Mouse (Mus musculus) monocyte, adult 2 months (primary cell): ENCODE data around the gene Pdcd11.

Source experiments
- DNase-seq, 2 experiments: peaks; one replicate each; pipeline ENCODE4 v3.0.0; 2022; ENCODE audit warnings: low spot score in 2 of 2, low read depth in 1 of 2

Pdcd11 gene

DNA sequence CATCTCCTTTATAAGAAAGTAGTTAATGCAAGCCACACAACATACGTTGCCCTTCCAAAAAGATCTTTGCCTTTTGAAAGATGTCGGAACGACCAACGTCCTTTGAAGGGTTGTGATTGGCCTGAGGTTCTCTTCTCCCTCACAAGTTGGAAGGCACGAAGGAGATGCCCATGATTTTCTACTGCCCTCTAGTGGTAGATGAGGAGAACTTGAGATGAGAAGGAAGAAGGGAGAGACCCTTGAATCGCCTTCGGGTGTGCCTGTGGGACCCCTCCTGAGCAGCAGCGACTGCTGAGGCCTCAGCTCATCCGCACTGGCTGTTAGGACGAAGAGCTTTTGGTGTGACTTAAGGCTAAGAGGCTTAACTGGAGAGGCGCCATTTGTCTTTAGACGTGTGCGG is 77.7 kb downstream of the Pdcd11 start:
- peak in 1 of 2 experiments; percentile 30 for DNase-seq

DNA sequence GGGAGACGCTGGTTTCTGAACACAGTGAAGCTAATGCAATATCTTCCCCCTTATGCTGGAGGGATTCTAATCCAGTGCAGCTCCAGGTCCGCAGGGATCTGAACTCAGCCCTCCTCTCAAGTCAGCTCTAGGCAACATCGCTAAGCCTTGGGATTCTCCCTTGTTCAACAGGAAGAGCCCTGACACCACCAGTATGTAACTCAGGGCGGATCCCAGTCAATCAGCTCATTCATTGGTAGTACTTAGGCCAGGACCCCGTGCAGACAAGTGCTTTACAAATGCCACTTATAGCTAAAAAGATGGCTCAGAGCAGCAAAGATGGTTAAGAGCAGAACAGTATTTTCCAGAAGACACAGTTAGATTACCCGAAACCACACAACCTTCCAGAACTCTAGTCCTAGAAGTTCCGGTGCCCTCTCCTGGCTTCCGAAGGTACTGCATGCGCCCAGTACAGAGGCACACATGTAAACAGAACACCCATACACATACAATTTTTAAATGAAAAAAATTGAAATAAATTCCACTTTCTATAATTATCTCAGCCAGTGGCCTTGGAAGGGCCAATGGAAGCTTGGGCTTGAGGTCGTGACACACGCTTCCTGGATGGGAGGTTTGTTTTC is 78.3 kb downstream of the Pdcd11 start:
- DNase-seq = peak; percentile 38 to 78

DNA sequence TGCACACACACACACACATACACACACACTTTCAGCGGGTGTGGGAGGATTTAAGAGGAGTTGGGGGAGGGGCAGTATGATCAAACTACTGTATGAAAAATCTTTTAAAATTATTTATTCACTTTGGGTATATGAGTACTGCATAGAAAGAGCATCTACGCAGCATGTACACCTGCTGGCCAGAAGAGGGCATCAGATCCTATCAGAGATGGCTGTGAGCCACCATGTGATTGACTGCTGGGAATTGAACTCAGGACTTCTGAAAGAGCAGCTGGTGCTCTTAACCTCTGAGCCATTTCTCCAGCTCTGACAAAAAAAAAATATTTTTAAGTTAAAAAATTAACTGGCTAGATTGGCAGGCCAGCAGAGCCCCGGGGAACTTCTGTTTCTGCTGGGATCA is 83.9 kb downstream of the Pdcd11 start:
- no peak for DNase-seq

DNA sequence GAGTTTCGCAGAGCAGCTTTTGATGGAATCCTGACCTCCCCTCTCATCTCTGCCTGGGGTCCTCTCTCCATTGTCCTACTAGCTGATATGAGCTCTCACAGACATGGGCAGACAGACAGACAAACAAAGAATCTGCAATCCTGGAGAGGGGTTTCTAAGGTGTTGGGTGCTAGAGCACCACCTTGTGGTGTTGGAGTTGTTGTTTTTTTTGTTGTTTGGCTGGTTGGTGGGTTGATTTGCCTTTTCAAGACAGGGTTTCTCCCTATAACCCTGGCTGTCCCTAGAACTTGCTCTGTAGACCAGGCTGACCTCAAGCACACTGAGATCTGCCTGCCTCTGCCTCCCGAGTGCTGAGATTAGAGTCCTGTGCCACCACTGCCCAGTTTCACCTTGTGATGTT is 84.9 kb downstream of the Pdcd11 start:
- DNase-seq = no peak

DNA sequence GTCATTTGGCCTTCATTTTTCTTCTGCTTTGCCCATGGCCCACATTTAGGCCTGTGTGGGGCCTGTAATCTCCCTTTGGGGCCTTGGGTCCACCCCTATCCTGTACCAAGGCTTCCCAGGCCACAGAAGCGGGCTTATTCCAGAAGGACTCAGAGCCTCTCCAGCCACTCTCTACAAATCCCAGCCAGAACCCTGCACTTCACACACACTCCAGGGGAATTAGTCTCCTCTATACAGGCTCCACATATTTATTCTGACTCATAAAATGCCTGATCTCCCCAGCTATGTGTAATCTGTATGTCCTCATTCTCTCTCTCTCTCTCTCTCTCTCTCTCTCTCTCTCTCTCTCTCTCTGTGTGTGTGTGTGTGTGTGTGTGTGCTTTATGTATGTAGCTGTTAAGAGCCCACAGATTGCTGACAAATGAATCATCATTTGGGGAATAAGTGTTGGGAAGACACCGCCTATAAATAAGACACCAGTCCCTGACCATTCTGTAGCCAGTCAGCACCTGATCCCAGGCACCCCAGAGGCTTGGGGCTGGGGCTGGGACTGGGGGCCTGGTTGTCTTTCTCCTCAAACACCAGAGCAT is 86.4 kb downstream of the Pdcd11 start:
- no peak for DNase-seq

DNA sequence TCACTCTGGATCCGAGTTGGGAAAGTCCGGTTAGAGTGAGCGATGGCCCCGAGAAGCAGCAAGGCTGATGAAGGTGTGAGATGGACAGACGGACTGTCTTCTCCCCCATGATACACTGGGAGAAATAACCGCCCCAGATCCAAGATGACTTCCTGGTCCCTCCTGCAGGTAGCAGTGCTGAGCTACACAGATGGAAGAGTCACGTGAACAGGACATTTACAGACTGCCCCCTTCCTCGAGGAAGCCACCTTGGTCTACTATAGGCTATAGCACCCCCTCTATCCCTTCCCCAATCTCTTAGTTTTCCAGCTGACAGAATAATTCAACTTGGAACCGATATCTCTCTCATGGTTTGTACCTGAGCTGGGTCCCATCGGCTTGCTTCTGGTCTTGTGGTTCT is 87.4 kb downstream of the Pdcd11 start:
- DNase-seq = no peak

DNA sequence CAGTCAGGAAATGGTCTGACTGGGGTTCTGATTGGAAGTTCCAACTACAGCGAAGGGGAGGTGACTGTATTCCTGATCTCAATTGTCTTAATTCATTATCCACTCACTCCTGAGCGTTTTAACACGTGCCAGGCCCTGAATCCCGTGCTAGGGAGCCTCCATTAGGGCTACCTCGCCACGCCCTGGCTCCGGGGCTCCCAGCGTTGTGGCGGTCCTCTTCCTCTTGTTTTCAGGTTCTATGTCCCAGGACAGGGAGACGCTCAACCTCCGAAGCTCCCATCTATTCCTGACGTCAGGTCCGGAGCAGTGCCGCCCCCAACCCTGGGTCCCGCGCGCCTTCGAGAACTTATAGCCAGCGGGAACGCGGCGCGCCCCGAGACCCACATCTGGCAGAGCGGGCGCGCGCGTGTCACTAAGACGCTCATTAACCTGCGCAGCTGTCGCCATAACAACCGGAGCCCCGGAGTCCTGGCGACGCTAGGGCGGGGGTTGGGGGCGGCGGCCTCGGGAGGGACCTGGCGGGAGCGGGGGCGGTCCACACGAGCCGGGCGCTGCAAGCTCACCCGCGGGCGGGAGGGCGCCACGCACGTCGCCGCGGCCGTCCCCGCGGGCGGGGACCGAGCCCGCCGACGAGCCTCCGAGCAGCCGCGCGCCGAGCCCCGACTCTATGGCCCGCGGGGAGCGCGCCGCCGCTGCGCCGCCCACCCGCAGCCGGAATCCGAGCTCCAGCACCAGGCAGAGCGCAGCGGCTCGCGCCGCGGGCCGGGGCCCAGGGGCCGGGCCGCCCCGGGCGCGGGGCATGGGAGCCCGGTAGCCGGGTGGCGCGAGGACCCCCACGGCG is 88.1 kb downstream of the Pdcd11 start, which contains the start of gene Neurl1a:
TSS of gene Neurl1a (plus strand) at position 390 of the 841 bp plus-strand sequence.
- no peak for DNase-seq

DNA sequence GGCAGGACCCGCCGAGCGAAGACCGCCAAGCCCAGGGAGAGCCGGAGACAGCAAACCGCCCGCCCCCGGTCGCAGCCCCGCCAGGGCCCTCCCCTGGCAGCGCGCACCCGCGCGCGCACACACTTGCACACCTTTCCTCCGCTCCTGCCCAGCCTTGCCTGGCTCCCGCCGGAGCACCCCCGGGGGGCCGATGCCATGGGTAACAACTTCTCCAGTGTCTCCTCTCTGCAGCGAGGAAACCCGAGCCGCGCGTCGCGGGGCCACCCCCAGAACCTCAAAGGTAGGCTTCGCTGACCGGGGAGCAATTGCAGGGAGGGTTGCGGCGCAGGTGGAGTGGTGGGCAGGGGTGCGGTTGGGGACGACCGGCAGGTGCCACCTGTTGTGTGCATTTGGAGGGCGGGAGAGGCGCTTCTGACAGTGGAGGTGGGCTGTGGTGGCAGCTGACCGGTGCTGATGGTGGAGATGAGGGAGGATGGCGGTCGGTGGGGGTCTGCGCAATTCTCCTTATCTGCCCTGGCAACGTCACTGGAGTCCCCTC is 88.8 kb downstream of the Pdcd11 start:
- DNase-seq = no peak

DNA sequence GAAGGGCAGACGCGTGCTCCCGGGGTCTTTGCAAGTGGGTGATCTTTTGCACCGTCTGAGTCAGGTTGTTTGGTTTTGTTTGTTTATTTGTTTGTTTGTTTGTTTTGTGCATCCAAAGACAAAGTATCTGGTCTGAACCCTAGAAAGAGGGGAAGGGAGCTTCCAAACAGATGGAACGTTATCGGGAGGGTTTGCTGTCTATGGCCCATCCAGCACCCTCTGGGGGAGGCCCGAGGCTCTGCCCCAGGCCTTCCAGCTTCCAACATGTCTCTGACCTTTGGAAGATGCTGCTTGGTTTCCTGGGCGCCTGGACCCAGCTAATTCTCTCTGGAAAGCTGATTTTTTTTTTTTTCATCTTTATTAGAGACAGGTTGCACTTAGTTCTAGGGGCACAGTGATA is 89.4 kb downstream of the Pdcd11 start:
- no peak for DNase-seq
